Mouse (Mus musculus): ENCODE measurements around the gene Dnttip2.
"Not testable (repeated sequence)": the region's sequence is repeated elsewhere in the genome, so short reads cannot be mapped to it uniquely, and the experiment has no call there.

Gene Dnttip2

DNA sequence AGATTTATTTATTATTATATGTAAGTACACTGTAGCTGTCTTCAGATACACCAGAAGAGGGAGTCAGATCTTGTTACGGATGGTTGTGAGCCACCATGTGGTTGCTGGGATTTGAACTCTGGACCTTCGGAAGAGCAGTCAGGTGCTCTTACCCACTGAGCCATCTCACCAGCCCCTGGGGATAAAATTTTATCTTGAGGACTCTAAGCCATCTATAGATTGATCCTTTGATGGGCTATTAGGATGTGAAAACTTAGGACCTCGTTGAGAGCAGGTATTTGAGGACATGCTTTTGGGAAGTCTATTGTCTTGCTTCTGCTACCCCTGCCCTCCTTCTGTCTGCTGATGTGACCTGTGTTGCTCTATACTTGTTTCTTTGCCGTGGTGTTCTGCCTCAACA is 15.2 kb downstream of the Dnttip2 start:
- DNase-seq (ENCODE audit: inconsistent age in 2 of 2, low spot score in 1 of 2) = not testable (repeated sequence)

DNA sequence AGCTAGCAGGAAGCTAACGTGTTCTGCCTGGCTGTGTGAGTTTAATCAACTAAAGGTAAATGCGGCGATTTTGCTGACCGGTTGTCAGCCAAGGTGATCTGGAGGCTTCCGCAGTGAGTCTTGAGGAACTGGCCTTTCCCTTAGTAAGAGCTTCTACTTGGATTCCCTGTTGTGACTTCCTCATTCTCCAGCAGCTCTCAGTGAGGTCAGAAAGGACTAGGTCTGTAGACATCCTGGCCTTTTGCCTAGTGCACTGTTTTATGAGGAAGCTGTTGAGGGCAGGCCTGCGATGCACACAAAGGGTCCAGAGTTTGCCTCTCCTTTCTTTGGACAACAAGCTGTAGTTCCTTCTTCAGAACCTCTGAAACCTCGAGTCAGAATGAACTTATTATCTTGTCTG is 16.5 kb downstream of the Dnttip2 start:
- DNase-seq (ENCODE audit: inconsistent age in 2 of 2, low spot score in 1 of 2) = peak in 1 of 2 experiments; percentile 56

DNA sequence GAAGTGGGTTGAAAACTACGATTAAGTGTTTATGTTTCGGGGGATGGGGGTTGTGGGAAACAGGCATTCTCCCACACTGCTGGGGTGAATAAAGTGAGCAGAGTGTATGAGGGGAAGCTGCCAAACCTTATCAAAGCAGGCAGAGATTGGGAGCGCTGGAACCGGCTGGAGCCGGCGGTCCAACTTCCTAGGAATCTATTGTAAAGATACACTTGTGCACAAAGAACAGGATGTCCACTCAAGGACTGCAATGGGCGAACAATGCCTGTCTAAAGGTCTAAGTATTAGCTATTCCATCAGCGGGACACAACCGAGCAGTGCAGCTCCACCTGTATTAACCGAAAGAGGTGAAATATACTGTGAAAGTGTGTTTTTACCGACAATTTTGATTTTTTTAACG is 17.6 kb downstream of the Dnttip2 start:
- peak in 1 of 2 experiments; percentile 45 for DNase-seq (ENCODE audit: inconsistent age in 2 of 2, low spot score in 1 of 2)

DNA sequence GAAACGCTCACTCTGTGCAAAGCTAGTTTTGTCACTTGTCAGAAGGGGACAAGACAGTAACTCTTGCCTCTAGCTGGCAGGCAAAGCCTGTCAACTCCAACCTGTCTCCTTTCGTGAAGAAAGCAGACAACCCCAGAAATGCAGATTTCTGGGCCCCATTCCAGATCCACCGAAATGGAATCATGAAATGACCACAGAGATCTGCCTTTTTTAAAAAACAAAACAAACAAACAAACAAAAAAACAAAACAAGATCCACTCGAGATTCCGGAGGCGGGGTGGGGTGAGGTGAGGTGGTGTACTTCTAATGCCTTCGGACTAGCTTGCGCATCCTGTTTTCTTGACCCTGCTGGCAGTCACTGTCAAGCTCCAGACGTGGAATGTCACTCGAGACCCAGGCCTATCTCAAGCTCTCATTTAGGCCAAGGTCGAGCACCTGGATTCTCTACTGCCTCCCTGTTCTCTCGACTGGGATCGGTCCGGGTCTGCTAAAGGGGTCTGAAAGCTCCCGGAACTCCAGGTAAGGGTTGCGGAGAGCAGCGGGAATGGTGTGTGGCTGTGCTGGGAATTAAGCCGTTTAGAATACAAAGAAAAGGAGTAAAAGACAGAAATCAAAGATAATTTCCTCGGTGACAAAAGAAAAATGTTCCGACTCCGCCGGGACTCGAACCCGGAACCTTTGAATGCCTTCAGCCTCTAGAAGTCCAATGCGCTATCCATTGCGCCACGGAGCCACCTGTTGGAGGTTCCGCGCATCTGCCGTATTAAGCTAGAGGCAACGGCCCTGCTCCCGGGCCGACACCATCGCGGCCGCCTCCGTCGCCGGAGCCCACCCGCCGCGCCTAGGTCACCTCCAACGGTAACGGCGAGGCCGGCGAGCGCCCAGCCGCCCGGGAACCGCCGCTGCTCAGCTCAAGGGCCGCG is 18.4 kb downstream of the Dnttip2 start:
- DNase-seq (ENCODE audit: inconsistent age in 2 of 2, low spot score in 1 of 2) = peak; percentile 95 to 100

DNA sequence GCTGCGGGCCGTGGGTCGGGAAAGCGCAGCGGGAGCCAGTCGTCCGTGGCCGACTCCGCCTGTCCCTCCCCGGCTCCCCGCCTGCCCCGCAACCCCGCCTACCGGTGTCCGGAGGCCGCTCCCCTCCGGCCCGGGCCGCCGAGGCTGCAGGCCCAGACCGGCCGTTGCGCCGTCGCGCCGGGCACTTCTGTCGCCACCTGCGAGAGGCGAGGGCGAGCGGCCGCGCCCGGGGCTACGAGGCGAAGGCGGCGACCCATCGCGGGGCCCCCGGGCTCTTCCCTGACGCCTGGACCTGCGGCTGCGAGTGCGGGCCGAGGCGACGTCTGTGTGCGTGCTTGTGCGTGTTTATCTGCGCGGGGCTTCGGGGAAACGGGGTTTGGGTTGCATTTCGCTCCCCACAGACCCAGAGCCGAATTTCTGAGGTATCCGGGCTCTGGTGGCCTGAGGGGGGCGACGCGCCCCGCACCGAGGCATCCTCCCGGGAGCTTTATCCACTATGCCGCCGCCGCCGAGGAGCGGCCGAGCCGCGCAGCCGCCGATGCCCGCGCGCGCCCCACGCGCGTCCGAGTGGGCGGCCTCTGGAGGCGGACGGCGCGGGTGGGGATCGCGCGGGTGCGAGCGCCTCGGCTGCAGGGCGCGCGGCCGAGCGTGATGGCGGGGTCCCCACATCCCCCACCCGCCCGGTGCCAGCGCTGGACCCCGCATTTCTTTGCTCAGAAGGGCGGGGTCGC is 19.2 kb downstream of the Dnttip2 start:
- peak in 1 of 2 experiments; percentile 94 for DNase-seq (ENCODE audit: inconsistent age in 2 of 2, low spot score in 1 of 2)

DNA sequence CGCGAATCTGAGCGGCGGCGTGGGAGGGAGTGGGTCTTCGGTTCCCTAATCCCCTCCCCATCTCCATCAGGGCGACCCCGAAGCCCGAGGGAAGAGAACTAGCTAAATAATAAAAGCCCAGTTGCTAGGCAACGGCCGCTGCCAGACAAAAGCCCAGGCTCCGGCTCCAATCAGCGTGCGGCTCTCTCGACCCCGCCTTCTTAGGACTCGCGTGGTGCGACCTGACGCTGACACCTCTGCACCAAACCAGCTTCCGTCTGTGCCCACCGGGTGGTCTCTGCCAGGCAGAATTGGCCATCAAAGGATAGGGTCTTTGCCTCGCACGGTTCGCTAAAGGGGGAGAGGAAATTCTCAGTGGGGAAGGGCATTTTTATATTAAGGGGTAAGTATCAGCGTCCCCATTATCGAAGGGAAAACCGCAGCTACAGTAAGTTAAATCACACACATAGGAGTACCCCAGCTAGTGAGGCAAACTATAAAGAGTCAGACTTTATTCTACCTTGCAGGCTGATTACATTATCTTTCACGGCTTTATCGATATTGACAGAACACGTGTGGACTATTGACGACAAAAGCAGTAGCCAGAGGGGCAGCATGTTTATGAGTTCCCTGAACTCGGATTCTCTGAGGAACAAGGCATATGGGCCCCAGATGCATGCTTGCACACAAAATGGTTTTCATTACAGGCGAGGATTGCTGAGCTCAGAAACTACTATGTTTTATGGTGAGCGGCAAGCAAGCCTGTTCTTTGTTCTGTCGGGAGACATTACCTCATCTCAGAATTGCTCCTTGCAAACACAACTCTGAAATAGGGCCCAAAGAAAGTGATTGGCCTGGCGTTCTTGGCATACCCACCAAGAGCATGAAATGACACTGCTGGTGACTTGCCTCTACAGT is 20.0 kb downstream of the Dnttip2 start, which contains the start of gene Bcar3:
Gene Bcar3 (plus strand): TSS at position 183 of the 897 bp plus-strand sequence.
- DNase-seq (ENCODE audit: inconsistent age in 2 of 2, low spot score in 1 of 2) = peak; percentile 91 to 97

DNA sequence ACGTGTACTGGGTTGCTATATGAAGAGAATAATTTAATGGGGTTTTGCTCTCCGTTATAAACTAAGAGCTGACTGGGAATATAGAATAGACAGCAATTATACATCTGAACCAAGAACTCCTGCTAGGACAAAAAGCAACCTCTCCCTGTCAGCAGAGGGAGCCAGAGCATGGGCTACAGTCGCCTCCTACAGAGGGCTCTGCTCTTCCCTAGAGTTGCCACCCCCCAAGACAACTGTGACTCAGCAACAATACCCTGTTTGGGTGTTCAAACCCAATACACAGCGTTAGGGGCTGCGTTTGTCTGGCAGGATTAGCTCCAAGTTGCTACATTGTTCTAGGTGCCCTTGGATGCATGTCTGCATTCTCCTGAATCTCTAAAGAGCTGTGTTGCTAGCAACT is 21.3 kb downstream of the Dnttip2 start:
- peak; percentile 57 to 83 for DNase-seq (ENCODE audit: inconsistent age in 2 of 2, low spot score in 1 of 2)

DNA sequence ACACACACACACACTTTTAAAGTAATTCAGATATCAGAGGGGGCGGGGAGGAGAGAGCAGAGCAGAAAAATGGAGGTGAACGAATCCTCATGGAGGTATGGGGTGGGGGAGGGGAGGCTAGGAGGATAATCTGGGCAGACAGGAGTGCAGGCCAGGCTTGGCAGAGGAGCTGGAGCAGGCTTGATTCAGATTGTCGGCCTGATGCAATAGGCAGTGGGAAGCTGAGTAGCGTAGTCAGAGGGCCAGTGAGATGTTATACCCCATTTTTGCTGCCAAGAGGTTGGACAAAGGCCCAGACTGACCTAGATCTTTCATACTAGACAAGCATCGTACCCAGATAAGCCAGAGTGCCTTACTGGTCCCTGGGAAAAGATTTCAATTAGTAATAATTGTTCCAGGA is 22.8 kb downstream of the Dnttip2 start:
- DNase-seq (ENCODE audit: inconsistent age in 2 of 2, low spot score in 1 of 2) = peak; percentile 71 to 90

DNA sequence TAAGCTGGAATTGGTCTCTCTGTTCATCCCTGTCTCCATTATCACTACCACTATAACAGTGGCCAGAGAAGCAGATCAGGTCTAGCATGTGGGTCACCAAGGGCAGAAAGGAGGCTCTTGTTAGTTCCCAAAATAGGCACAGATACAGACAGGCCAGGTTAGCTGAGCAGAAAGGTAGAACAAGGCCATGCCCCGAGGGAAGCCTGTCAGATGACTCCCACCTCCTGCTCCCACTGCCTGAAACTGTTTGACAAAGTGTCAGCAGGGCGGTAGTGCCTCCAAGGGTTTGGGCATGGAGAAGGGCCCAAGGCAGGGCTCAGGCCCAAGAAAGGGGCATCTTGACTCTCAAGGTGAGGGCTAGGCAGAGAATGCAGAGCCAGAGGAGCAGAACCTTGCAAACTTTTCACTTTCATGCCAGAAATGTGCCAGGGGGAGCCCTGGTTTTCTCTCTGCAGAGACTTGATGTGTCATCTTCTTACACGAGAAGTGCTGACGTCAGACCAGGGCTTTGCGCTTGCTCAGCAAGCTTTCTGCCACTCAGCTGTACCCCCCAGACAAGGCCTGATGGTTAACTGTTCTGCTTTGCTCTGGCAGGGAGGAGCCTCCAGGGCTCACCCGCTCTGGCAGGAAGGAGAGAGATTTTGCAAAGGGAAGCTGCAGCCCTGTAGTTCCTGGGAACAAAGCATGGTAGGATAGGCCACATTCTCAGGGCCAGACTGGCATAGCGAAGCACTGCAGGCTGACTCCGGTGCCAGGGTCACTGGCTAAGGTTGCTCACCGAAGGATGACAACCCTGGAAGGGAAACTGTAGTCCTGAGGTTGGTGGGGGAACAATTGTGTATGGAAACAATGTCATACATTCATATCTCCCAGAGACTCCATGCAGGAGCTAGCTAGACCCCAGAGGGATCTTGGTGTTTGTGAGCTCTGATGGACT is 27.1 kb downstream of the Dnttip2 start:
- DNase-seq (ENCODE audit: inconsistent age in 2 of 2, low spot score in 1 of 2) = peak; percentile 89 to 94

DNA sequence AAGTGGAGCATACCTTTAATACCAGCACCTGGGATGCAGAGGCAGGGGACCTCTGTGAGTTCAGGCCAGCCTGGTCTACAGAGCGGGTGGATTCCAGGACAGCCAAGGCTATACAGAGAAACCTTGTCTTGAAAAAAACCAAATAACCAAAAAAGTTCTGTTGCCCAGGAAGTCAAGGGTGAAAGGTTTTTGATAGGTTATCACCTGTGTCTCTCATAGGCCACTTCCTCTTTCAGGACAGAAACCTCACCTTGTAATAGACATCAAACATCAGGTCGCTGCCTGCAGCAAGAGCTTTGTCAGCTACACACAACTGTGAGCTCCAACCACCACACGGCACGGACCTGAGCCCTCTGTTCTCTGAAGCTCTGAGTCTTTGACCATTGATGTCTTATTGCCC is 30.4 kb downstream of the Dnttip2 start:
- no peak for DNase-seq (ENCODE audit: inconsistent age in 2 of 2, low spot score in 1 of 2)

DNA sequence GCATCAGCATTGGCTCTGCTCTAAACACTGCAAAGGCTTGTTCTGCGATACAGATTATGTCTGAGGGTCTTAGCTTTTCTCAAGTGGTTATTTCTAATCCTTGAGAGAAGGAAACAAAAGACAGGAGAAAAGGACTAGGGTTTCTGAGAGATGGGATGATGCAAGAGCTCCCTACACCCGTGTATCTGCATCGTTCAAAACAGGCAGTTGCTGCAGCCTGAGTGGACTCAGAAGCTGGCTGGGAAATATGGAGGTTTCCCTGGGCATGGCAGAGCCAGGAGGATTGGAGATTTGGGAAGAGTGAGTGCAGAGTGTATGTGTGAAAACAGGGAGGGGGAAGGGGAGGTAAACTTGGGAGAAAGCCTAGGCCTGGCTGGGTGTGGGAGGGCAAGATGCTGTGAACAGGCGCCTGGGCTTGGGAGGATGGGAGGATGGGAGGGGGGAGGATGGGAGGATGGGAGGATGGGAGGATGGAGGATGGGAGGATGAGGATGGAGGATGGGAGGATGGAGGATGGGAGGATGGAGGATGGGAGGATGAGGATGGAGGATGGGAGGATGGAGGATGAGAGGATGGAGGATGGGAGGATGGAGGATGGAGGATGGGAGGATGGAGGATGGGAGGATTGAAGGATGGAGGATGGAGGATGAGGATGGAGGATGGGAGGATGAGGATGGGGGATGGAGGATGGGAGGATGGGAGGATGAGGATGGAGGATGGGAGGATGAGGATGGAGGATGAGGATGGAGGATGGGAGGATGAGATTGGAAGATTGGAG is 33.9 kb downstream of the Dnttip2 start:
- no peak for DNase-seq (ENCODE audit: inconsistent age in 2 of 2, low spot score in 1 of 2)

DNA sequence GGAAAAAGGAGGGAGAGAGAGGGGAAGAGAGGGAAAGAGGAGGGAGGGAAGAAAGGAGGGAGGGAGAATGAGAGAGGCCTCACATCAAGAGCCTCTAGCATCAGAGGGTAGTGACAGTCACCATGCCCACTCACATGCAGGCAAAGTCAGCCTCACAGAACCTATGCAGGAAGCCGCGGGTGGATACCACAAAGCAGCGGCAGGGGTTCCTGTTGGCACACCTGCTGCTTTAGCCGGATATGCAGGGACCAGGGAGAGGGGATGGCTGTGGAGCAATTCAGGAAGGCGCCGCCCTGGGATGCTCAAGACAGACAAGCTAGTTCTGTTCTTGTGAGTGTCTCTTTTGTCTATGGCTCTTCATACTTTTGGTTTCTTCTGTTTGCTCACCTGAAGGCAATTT is 34.8 kb downstream of the Dnttip2 start:
- no peak for DNase-seq (ENCODE audit: inconsistent age in 2 of 2, low spot score in 1 of 2)

DNA sequence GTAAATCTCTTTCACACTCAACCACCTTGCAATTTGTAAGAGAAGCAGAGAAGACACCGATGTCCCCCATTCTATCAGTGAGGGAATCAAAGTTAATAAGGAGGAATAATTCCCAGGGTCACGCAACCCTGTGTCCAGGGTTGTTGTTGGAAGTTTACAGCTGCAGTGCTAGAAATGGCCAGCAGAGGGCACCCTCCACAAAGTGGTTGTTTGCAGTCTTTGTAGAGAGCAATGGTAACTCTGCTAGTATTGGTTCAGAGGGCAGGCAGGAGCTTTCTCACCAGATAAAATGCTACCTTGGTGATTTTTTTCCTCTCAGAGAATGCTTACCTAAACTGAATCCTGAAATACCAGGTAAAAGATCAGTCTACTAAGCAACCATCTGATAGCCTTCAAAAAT is 37.9 kb downstream of the Dnttip2 start:
- peak; percentile 80 to 97 for DNase-seq (ENCODE audit: inconsistent age in 2 of 2, low spot score in 1 of 2)

DNA sequence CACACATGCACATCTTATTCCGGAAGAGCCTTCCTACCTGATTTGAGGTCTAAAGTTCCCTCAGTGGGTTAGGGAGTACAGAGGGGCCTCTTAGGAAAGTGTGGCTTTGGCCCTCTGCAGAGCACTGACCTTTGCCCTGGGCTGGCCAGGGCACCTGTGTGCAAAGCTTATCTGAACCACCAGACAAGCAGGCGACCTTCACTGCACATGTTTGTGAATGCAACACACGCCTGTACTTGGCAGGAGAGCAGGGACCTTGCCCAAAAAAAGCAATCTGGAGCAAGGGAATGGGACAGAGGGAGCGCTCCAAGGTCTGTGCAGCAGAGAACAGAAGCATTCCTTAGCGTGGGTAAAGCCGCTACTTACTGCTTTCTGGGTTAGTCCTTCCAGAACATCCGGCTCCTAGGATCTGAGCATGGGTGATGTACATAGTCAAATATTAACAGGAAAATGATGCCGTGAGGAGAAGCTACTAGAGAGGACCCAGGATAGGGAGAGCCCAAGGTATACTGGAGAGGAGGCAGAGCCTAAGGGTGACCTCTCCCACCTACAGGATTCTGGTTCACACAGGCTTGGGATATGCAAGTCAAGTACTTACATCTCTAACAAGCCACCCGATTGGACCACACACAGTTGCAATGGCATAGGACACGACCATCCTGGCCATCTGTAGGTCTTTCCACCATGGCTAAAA is 38.9 kb downstream of the Dnttip2 start:
- DNase-seq (ENCODE audit: inconsistent age in 2 of 2, low spot score in 1 of 2) = peak; percentile 58 to 76

DNA sequence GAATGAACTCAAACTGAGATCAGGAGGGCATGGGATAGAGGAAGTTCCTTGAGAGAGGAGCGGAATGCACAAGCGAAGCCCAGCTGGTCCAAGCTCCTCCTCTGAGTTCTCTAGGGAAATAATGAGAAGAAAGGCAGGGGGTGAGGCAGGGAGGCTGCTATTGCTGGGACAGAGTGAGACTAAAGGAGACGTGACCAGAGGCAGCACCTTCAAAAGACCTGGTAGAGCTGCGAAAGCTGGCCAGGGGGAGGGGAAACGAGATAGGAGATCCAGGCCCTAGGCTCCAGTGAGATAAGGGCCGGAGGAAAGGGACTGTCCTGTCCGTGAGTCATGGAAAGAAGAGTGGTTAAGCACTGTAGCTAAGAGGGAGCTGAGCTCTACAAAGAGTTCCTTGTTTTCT is 39.7 kb downstream of the Dnttip2 start:
- DNase-seq (ENCODE audit: inconsistent age in 2 of 2, low spot score in 1 of 2) = no peak

DNA sequence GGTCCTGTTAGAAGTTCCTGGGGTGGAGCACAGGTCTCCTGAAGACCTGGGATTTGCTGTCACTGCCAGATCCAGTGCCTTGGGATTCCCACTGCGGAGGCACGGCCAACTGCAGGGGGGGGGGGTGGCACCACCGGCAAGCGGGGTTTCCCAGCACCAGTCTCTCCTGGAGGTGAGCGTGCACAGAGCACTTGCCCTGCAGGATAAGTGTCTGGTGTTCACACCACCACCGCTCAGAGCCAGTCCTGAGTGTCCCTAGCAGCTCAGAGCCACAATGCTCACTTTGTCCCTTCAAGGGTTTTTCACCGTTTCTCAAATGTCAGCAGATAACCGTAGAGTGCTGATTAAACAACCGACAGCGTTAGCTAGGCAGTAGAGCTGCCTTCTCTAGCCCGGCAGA is 42.4 kb downstream of the Dnttip2 start:
- DNase-seq (ENCODE audit: inconsistent age in 2 of 2, low spot score in 1 of 2) = peak in 1 of 2 experiments; percentile 52

DNA sequence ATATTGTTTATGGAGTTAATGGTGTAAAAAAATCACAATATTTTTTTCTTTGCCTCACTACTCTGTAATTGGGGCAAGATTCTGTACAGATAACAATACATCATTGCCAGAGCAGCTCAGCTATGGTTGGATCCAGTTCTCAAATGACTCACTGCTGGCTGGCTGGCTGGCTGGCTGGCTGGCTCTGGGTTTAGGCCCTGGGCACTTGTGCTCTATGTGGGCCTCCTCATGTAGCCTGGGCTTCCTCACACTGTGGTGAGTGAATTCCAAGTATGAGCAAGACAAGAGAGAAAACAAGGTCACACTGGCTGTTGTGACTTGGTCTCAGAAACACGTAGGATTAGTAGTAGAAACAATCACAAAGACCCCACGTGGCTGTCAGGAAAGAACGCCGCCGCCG is 43.2 kb downstream of the Dnttip2 start:
- peak; percentile 46 to 75 for DNase-seq (ENCODE audit: inconsistent age in 2 of 2, low spot score in 1 of 2)

DNA sequence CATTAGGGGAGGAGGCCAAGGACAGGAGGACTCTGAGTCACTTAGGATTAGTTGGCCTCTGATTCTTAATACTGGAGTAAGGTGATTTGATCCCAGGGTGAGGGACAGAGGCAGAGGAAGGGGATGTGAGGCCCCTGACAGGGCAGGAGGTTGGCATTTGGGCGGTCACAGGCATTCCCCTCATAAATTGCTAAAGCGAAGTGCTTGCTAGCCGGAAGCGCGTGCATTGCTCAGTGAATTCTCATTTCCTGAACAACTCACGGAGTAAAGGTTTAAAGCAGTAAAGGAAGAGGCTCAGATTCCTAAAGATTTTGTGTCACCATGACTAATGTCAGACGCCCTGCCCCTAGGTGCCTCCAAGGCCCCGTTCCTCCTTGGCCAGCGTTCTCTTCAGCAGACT is 48.0 kb downstream of the Dnttip2 start:
- no peak for DNase-seq (ENCODE audit: inconsistent age in 2 of 2, low spot score in 1 of 2)

DNA sequence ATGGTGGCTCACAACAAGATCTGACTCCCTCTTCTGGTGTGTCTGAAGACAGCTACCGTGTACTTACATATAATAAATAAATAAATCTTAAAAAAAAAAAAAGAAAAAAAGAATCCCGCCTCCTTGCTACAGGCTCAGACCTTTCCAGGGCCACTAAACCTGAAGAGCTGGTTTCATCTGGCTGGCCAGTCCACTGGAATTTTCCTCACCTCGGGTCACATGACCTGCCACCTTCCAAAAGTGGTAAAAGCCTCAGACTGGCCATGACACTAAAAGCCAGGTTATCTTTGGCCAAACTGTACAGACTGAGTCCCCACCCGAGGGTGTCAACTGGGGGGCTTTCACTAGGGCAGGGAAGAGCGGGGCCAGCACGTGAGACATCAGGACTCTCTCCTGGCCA is 49.7 kb downstream of the Dnttip2 start:
- no peak for DNase-seq (ENCODE audit: inconsistent age in 2 of 2, low spot score in 1 of 2)
